Mouse (Mus musculus): Measurements from ENCODE around the gene Gm11034. TPM values are rescaled to one million over a fixed set of nuclear protein-coding genes. Genes with fewer than 3 reads are reported as not detected.

Gm11034 gene
- total RNA-seq, 4 experiments from 2014 or later, result not detected

GRCm38 (mm10) chr8:72211846-72212245, 1.6 kb downstream of the Gm11034 start:
- no peak for DNase-seq (ENCODE audit: low spot score in 2 of 2)

GRCm38 (mm10) chr8:72210710-72211109, 2.7 kb downstream of the Gm11034 start:
- DNase-seq (ENCODE audit: low spot score in 2 of 2), result no peak

GRCm38 (mm10) chr8:72210222-72210621, 3.2 kb downstream of the Gm11034 start:
- DNase-seq (ENCODE audit: low spot score in 2 of 2), result no peak

GRCm38 (mm10) chr8:72208582-72208981, 4.9 kb downstream of the Gm11034 start:
- no peak for DNase-seq (ENCODE audit: low spot score in 2 of 2)

- DNase-seq (ENCODE audit: low spot score in 2 of 2), result no peak
Observed at GRCm38 (mm10) chr8:72197997-72198396, 15.4 kb downstream of the Gm11034 start.

GRCm38 (mm10) chr8:72192065-72192464, 21.4 kb downstream of the Gm11034 start:
- no peak for DNase-seq (ENCODE audit: low spot score in 2 of 2)

- DNase-seq (ENCODE audit: low spot score in 2 of 2), result no peak
Observed at GRCm38 (mm10) chr8:72190215-72190539, 23.3 kb downstream of the Gm11034 start.

GRCm38 (mm10) chr8:72189417-72190214, 23.8 kb downstream of the Gm11034 start, which contains the start of gene Hsh2d:
Hsh2d (plus strand) TSS chr8:72189638.
- no peak for DNase-seq (ENCODE audit: low spot score in 2 of 2)

- peak in 1 of 2 experiments; percentile 8 for DNase-seq (ENCODE audit: low spot score in 2 of 2)
Observed at GRCm38 (mm10) chr8:72187793-72188331, 25.6 kb downstream of the Gm11034 start.

- DNase-seq (ENCODE audit: low spot score in 2 of 2), result no peak
Observed at GRCm38 (mm10) chr8:72183554-72184202, 29.8 kb downstream of the Gm11034 start.

- peak; percentile 29 to 41 for DNase-seq (ENCODE audit: low spot score in 2 of 2)
Observed at GRCm38 (mm10) chr8:72177346-72177925, 36.0 kb downstream of the Gm11034 start.

- DNase-seq (ENCODE audit: low spot score in 2 of 2), result no peak
Observed at GRCm38 (mm10) chr8:72169681-72170249, 43.7 kb downstream of the Gm11034 start.

GRCm38 (mm10) chr8:72169098-72169668, 44.3 kb downstream of the Gm11034 start:
- no peak for DNase-seq (ENCODE audit: low spot score in 2 of 2)

Other genes with a start within 250 kb of the Gm11034 start
- under 1 TPM in 2 of 4 experiments, not detected in 2; 0.54 to 0.91 TPM for gene Cyp4f18, start 204.0 kb downstream of the Gm11034 start, total RNA-seq (2022)
- gene Olfr372, start 172.4 kb downstream of the Gm11034 start, total RNA-seq (2022), result not detected
- not detected for gene Olfr373, start 130.5 kb downstream of the Gm11034 start, total RNA-seq (2022)
- not detected for gene Olfr374, start 106.6 kb downstream of the Gm11034 start, total RNA-seq (2022)
- gene Tpm4, start 78.7 kb downstream of the Gm11034 start, total RNA-seq (2022), result 10 to 100 TPM; 15.5 to 29.6 (median 21.3) TPM
- 10 to 100 TPM in 2 of 4 experiments, 1 to 10 TPM in 2; 6.3 to 14.1 (median 9.0) TPM for gene Rab8a, start 52.4 kb downstream of the Gm11034 start, total RNA-seq (2022)
- not detected for gene Hsh2d, start 24.0 kb downstream of the Gm11034 start, total RNA-seq (2022)
- gene Cib3, start 799 bp downstream of the Gm11034 start, total RNA-seq (2022), result not detected
- 1 to 10 TPM; 5.9 to 9.7 (median 7.9) TPM for gene Fam32a, start 6.1 kb upstream of the Gm11034 start, total RNA-seq (2022)
- 10 to 100 TPM; 17.6 to 20.9 (median 19.1) TPM for gene Ap1m1, start 26.4 kb upstream of the Gm11034 start, total RNA-seq (2022)
- 1 to 10 TPM; 1.7 to 3.2 (median 2.8) TPM for gene Gm10282, start 91.6 kb upstream of the Gm11034 start, total RNA-seq (2022)
- gene Klf2, start 105.4 kb upstream of the Gm11034 start, total RNA-seq (2022), result 10 to 100 TPM in 3 of 4 experiments, 1 to 10 TPM in 1; 6.8 to 14.3 (median 11.5) TPM
- 10 to 100 TPM; 16.3 to 22.2 (median 20.9) TPM for gene Eps15l1, start 207.8 kb upstream of the Gm11034 start, total RNA-seq (2022)
- gene Calr3, start 230.2 kb upstream of the Gm11034 start, total RNA-seq (2022), result 1 to 10 TPM; 3.7 to 4.5 (median 4.2) TPM
- 1 to 10 TPM; 3.0 to 5.2 (median 3.6) TPM for gene 1700030K09Rik, start 230.2 kb upstream of the Gm11034 start, total RNA-seq (2022)

Data from gastrocnemius, adult 8-10 months (tissue).